Mouse (Mus musculus) sigmoid colon, adult 10 weeks (tissue): ENCODE data around the gene Fbxw18. TPM values are rescaled to one million over a fixed set of nuclear protein-coding genes. Genes with fewer than 3 reads are reported as not detected.

Experiments used
- polyA plus RNA-seq: library from polyadenylated mRNA; stranded (reverse); fragments of 350-450 nt; fragmentation: Illumina TruSeq; extraction: RNeasy Lipid Tissue Mini Kit (QIAGEN cat#74804); gene quantifications from one replicate; pipeline ENCODE4 v1.2.3, GENCODE M21; 2014; ENCODE audit warnings: low read depth, low replicate concordance

Fbxw18 gene
- polyA plus RNA-seq: not detected

GRCm38 (mm10) chr9:109702600-109702999 is at the start of gene Fbxw18:
TSS of gene Fbxw18 (minus strand) at chr9:109702700.

GRCm38 (mm10) chr9:109745989-109746388 is 43.5 kb upstream of the Fbxw18 start, which contains the start of gene Fbxw26:
TSS of gene Fbxw26 (minus strand) at chr9:109746089.

DNA sequence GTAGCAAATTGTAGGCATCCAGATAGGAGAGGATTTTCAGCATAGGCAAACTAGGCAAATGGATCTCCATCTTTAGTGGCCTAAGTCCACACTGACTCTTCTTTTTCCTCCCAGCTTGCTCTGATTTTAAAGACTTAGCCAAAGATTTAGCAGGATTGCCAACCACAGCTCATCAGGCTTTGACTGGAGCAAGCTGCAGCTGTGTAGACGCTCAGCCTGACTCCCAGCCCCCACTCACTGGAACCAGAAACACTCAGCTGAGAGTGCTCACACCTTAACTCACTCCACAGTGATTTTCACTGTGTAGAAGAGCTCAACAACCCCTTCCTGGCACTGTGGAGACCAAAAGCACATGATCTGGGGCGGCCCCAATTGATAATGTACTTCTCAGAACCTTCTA is 37.9 kb downstream of the Fbxw18 start, which contains the start of gene Fbxw25:
Gene Fbxw25 (minus strand): TSS at position 101 of the 400 bp plus-strand sequence.

Other genes with a start within 250 kb of the Fbxw18 start
- not detected for gene Fbxw19, start 206.8 kb downstream of the Fbxw18 start, polyA plus RNA-seq
- 0.88 TPM for gene Fbxw15, start 134.4 kb downstream of the Fbxw18 start, polyA plus RNA-seq
- 0.88 TPM for gene Fbxw24, start 76.6 kb downstream of the Fbxw18 start, polyA plus RNA-seq
- not detected for gene Fbxw25, start 38.0 kb downstream of the Fbxw18 start, polyA plus RNA-seq
- gene Fbxw26, start 43.4 kb upstream of the Fbxw18 start, polyA plus RNA-seq: not detected
- gene Fbxw27, start 88.0 kb upstream of the Fbxw18 start, polyA plus RNA-seq: not detected
- gene Spink8, start 109.6 kb upstream of the Fbxw18 start, polyA plus RNA-seq: not detected
- gene Nme6, start 130.0 kb upstream of the Fbxw18 start, polyA plus RNA-seq: 2.6 TPM
- gene Camp, start 146.9 kb upstream of the Fbxw18 start, polyA plus RNA-seq: not detected
- gene Cdc25a, start 172.9 kb upstream of the Fbxw18 start, polyA plus RNA-seq: 35.0 TPM
- 47.9 TPM for gene Map4, start 228.8 kb upstream of the Fbxw18 start, polyA plus RNA-seq